Mouse (Mus musculus) liver, adult (tissue): ENCODE measurements around the gene Alg12.

Experiments
- GATA4 ChIP-seq: IDR thresholded peaks from 2 replicates; pipeline ENCODE4 v1.6.1; 2014; ENCODE audit warnings: mild to moderate bottlenecking, low read length; ENCODE audit not compliant: insufficient replicate concordance

Gene Alg12

DNA sequence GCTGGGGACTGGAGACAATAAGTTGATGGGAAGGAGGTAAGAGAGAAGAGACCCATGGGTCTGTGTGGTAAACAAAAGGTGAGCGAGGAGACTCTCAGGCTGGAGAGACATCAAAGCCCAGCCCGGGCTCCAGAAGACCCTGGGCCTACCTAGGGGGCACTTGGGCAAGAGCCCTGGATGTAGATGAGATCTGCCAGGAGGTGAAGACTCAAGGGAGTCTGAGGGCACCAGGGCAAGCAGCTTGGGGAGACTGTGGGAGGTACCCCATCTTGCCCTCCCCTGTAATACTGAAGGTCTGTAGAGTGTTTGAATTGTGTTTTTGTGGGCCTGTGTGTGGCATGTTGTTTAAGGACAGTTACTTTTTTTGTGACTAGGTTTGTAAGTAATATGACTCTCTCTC, 39.6 kb upstream of the Alg12 start:
- no peak for TF ChIP-seq GATA4

DNA sequence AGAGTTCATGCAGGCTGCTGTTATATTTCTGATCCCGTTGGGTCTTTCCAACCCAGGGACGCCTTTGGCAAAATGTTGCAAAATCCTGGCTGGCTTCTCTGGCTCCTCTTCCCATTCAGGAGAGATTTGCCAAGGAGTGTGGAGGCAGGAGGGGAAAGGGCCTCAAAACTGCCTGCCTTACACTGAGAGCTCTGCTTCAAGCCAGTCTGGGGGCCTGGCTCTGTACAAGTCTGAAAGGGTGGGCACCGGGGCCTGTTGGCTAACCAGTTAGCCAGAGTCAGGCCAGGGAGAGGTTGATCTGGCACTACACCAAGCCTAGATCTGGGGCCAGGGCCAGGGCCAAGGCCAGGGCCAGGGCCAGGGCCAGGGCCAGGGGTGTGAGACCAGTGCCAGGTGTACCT, 39.0 kb upstream of the Alg12 start:
- no peak for TF ChIP-seq GATA4

DNA sequence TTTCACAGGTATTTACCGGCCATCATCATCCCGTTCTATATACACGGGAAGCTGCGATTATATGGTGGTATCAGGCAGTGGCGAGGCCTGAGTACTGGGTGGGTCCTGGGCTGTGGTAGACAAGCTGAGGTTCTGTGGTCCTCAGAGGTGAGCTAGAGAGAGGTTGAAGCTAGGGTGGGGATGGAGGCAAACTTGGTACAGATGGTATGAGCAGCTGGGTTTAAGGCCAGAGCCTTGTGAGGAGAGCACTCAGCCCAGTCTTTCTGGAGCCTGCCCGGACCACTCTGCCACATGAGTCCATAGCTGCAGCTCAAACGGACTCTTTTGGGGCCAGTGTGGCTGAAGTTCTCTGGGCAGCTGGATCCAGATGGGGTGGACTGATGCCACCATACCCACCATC, 38.2 kb upstream of the Alg12 start:
- TF ChIP-seq GATA4: no peak

DNA sequence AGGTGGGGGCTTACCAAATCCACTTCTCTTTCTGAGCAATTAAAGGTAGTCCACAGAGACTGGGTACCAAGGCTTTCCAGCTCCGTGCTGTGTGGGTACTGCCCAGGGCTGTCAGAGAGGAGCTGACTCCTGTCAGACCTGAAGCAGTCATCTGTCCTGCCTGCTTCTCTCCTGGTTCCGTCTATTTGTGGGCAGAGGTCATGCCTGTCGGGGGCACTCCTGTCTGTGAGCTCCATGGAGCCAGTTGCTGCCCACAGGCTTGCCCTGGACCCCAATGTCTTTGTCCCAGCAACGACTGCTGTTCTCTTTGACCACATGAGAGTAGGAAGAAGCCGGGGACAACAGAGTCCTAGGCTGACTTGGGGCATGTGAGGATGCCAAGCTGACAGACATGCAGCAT, 37.5 kb upstream of the Alg12 start:
- TF ChIP-seq GATA4: no peak

DNA sequence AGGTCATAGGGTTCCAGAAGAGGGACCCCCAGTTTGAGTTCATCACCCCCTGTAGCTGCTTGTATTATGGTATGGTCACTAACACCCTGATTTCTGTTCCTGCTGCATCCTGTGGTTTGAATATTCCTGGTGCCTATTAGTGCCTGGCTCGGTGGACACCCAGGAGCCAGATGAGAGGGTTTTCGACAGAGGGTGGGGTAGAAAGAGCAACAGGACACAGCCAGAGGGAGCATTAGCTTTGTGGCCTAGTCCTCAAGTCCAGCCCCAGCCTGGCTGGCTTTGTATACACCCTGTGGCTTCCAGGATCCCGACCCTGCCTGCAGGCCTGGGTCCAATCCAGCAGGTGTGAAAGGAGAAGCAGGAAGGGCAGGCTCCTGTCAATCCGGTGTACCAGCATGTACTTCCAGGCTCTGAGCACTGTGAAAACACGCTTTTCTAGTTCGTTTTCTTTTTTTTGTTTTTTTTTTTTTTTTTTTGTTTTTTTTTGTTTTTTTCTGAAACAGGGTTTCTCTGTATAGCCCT, 36.8 kb upstream of the Alg12 start:
- TF ChIP-seq GATA4: no peak

DNA sequence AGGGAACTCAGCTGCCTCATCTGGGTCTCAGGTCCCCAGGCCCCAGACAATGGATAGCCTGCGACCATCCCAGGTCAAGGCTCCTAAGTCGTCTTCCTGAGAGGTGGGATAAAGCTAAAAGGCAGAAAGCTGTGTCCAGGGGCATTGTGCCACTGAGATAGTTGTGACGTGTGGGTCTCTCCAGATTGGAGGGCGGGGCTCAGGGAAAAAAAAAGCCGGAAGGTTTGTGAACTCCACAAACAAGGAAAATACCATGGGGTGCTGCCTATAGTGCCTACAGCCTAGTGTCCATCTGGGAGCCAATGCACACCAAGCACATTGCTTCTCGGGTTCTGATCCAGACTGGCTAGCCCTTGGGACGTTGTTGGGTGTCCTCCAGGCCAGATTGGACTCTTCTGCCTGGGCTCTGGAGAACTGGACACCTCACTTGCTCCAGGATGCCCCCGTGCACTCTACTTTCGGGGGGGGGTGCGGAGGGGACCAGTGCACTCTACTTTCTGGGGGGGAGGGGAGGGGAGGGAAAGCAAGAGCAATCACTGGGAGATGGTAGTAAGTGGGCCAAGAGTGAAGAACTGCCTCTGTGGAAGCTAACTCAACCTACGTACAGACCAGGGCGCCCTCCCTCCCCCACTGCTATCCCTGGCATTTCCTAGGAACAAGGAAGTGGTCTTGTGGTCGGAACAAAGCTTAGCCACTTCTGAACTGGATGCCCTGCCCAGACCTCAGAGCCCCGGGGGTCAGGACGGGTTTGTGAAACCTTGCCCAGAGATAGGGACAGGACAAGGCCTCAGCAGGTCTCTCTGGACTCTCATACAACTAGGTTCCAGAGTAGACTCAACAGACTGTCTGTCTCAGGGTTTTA, 36.1 kb upstream of the Alg12 start:
- peak; percentile 19; the same call in 1 of the 2 replicates for TF ChIP-seq GATA4

DNA sequence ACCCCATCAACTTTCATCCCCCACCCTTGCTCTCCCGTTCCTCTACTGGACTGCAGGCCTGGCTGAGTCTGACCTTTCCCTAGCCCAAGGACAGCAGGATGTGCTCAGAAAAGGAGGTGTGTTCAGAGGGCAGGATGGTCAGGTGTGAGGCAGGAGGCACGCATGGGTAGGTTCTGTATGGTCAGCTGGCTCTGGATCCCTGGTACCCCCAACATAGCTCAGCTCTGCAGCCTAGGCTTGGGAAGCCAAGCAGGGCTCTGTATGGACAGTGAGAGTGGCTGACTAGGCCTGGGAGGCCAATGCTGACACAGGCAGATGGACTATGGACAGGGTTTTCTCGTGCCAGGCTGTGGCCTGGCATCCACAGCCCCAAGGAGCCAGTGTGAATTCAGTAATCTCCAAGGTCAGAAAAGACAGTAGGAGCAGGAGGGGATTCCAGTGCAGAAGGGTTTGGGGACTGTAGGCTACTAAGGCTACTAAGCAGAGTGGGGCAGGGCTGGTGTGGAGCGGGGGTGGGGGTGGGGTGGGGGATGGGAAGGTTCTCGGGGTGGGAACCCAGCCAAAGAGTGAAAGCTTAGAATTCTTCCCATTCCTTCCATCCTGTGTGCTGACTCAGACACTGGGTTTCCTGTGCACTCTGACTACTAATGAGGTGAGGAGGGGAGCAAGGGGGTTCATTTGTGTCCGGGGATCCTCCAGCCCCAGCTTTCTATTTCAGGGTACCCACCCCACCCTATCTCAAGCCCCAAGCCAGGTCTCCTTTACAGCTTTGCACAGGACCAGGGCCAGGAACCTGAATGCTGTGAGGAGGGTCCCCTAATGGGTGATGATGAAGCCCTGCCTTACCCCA, 35.2 kb upstream of the Alg12 start:
- TF ChIP-seq GATA4: no peak

DNA sequence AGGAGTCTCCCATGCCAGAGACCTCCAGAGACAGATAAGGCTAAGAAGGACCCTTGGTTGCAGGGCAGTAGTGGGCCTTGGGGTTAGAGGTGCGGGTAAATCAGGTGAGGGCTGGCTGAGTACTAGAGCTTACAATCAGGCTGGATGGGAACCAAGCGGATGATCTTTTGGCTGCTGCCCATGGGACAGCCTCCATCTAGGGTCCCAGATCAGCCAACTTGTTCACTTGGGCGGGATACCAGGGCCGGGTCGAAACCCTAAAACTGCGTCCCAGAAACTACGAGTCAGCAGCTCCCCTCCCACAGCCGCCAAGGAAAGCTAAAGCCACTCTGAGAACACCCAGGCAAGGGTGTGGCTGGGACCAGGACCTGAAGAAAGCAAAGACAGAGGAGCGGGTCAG, 34.0 kb upstream of the Alg12 start:
- TF ChIP-seq GATA4: no peak

DNA sequence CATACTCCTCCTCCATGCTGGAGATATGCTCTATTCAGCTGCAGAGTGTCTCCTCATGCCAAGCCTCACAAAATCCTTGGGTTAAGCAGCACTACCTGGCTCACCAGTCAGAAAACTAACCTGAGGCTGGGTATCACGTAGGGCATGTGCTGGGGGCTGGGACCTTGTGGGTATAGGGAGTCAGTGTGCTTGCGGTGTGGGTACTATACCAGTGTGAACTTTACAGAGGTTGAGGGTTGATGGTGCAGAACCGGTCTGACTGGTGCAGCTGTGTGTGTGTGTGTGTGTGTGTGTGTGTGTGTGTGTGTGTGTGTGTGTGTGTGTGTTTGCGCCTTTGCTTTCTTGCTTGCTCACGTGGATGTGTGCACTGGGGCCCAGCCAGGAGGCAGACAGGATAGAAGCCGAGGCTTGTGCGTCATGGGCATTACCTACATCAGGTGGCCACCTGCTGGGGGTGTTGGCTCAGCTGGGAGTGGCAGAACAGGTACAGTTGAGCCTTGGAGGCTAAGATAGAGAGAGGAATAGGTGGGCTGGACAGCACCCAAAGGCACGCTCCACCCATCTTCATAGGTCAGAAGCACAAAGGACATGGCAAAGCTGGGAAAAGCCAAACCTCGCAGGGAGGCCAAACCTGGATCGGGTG, 32.5 kb upstream of the Alg12 start:
- no peak for TF ChIP-seq GATA4

DNA sequence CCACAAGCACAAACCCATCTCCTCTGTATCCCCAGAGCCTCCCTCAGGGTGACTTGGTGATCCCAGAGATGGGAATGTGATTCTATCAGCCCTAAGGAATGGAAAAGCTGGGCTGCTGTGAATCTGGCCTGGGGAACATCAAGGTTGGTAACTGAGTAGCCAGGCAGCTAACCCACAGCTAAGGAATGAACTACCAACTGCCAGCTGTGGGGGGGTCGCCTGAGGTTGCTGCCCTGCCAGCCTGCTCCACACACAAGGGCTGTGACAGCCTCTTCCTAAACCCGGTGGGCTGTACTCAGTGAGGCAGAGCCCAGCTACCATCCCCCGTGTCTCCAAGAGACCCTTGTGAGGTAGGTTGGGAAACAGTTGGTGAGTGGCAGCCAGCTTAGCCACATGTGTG, 32.0 kb upstream of the Alg12 start:
- no peak for TF ChIP-seq GATA4

DNA sequence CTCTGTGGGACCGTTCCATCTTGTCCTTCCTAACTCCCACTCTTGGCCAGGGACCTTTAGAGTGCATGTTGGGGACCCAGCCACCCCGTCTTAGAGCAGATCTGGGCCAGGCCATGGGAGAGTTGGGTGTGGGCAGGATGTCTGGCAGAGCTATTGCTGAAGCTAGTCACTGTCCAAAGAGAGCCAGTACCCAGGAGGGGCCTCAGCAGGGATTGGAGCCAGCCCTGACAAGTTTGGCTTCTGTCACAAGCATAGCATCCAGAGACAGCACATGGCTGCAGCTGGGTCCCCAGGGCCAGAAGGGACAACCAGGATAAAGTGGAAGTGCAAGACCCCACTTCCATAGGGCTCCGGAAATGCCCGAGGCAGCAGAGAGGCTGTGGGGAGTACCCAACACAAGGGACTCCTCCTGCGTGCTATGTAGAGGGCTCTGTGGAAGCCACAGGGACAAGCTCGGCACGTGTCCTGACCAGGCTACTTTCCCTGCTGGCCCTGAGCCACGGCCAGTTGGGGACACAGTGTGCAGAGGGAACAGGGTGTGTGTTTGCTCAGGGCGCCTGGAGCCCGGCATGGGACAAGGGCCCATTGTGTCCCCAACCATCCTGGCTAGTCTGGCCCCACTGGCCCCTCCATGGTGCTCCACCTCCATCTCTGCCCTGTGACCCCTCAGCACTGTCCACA, 31.2 kb upstream of the Alg12 start:
- peak; percentile 43; the same call in 1 of the 2 replicates for TF ChIP-seq GATA4

DNA sequence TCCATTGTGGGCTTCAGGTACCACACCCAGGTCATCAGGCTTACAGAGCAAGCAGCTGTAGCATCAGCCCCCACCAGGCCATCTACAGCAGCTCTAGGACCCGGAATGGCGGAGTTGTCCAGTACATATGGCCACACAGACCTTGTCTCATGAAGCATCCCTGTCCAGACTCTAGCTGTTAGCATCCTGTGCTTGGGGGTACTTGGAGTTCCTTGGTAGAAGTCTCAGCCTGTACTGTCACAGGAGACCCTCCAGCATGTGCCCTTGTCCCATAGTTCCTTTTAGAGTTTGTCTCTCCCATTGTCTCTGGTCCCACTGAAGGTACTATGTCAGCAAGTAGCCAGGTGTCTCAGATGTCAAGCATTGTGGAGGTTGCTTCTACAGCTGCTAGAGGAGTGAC, 30.5 kb upstream of the Alg12 start:
- TF ChIP-seq GATA4: no peak

DNA sequence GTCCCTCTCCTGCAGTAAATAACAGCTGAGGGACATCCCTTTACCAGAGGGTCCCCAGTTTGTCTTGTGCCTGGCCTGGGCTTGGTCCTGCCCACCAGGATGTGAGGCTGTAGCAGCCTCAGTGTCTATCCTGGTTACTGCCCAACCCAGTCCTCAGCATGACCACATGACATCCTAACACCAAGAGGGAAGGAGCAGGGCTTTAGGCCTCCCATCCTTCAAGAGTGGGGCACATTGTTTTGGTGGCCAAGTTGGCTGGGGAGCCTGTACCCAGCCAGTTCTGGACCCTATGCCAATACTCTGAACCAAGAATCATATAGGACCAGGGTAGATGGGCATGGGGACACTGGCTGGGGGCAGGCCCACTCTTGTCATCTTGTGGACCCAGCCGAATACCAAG, 29.5 kb upstream of the Alg12 start:
- TF ChIP-seq GATA4: no peak

DNA sequence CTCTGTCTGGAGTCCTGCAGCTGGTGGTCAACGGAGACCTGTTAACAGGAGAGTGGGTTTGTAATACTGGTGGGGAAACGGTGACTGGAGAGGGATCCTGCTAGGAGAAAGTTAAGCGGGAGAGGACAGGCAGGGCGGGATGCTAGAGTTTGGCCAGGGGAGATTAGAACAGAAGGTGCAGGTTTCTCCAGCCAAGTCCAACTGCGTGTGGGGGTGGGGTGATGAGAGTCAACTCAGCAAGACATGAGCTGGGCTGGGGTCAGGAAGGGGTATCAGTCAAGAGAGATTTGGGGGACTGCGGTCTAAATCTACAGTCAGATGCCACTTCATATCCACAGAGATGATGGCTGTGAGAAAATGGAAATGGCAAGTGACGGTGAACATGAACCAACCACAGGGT, 25.8 kb upstream of the Alg12 start:
- TF ChIP-seq GATA4: no peak
